Mouse (Mus musculus): Measurements from ENCODE around the gene Ulk1.
"Not testable (repeated sequence)": the region's sequence is repeated elsewhere in the genome, so short reads cannot be mapped to it uniquely, and the experiment has no call there.

The Ulk1 gene

GRCm38 (mm10) chr5:110809667-110810325 is at the start of gene Ulk1:
Ulk1 (minus strand) TSS chr5:110810097.
- peak; percentile 100 for DNase-seq

DNA sequence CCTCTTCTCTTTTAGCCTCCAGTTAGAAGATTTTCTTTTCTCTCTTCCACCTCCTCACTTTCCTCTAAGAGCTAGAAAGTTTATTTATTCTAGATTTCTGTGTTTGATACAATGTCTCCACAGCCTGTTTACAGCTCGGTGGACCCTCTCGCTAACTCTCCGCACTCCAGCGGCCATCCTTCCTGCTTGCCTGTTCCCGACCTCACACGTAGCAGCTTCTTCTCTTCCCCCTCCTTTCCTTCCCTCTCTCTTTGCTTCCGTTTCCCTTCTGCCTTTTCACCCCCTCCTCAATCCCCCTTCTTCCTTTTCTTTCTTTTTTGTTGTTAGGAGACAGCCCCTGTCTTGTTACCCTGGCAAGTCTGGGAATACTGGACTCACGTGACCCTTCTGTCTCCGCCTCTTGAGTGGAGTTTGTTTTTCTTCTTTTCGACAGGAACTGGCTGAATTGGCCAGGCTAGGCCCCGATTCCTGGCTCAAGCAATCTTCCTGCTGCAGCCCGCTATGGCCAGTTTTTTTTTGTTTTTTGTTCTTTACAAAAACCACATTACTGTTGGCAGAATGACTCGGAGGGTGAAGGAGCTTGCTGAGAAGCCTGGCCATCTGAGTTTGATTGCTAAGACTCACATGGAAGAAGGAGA is 49.2 kb upstream of the Ulk1 start:
- DNase-seq = no peak

GRCm38 (mm10) chr5:110857091-110857490 is 47.2 kb upstream of the Ulk1 start:
- no peak for DNase-seq

GRCm38 (mm10) chr5:110852990-110853389 is 43.1 kb upstream of the Ulk1 start:
- no peak for DNase-seq

DNA sequence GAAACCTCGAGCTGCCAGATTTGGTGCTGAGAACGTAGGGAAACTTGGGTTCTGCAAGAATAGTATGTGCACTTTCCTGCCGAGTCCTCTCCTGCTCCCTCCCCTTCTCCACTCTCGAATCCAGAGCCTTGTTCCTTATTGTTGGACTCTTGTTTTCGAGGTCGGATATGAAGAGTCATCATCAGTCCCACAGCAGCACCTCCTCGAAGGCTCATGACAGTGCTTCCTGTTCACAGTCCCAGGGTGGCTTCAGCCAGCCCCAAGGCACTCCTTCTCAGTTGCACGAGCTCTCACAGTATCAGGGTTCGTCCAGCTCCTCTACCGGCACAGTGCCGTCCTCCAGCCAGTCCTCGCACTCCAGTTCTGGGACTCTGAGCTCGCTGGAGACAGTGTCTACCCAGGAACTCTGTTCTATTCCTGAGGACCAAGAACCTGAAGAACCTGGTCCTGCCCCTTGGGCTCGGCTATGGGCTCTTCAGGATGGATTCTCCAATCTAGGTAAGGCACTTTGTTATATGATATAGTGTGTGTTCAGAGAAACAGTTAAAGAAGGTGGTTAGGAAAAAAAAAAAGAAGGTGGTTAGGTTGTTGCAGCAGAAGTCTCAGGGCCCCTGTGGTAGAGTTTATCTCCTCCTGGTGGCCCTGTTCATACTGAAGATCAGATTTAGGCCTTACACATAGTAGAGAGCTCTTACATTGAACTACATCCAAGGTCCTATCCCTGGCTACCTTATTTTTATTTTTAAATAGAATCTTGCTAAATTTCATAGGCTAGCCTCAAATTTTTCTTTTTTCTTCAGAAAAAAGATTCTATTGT is 31.4 kb upstream of the Ulk1 start:
- no peak for DNase-seq

DNA sequence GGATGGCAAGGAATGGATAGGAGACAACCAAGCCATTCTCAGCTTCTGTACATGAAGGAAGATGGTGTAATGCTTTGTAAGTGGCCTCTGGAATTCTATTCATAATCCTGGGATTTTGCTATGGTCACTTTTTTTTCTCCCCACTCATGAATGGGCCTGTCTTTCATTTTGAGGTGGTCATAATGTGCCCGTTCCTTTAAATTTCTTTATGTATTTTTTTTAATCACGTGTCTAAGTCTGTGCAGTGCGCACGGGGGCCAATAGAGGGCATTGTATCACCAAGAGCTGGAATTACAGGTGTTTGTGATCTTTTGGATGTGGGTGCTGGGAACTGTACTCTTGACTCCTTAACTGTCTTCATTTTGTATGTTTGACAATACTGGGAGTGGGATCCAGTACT is 30.6 kb upstream of the Ulk1 start:
- DNase-seq = peak; percentile 49 to 75

GRCm38 (mm10) chr5:110839678-110840365 is 29.9 kb upstream of the Ulk1 start, which contains the start of the genes Hscb and Chek2:
Hscb (minus strand) TSS chr5:110839777.
Chek2 (plus strand) TSS chr5:110839979.
- peak; percentile 99 for DNase-seq

DNA sequence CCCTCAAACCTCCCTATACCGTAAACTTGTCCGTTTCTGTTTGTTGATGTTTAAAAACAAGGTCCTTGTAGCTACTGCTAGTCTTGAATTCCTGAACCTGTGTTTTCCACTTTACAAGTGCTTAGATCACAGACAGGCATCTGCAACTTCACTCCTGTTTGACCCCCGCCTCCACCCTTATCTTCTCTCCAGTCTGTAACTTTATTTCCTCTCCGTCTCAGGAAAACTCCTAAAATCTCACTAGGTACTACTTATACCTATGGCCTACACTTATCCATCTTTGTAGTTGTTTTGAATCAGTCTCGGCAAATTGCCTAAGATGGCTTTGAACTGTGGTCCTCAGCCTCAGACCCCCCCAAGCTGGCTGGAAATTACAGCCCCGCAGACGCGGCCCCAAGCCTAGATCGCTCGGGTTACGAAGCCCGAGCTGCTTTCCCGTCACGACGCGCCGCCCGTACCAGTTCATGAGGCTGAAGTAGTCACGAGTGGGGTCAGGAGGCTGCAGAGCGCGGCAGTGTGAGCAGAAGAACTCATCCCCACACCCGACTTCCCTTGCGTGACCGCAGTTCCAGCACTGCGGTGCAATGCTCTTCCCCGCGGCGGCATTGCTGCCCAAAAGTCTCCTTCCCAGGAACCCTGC is 29.3 kb upstream of the Ulk1 start:
- no peak for DNase-seq

- DNase-seq = not testable (repeated sequence)
These were observed 28.1 kb upstream of the Ulk1 start for GRCm38 (mm10) chr5:110838016-110838415.

- DNase-seq = peak; percentile 65 to 71
These were observed 26.1 kb upstream of the Ulk1 start for GRCm38 (mm10) chr5:110835959-110836358.

GRCm38 (mm10) chr5:110831036-110831720 is 21.3 kb upstream of the Ulk1 start:
- DNase-seq = no peak

GRCm38 (mm10) chr5:110827576-110827975 is 17.7 kb upstream of the Ulk1 start:
- DNase-seq = no peak

- DNase-seq = no peak
These were observed 17.0 kb upstream of the Ulk1 start for GRCm38 (mm10) chr5:110826781-110827495.

DNA sequence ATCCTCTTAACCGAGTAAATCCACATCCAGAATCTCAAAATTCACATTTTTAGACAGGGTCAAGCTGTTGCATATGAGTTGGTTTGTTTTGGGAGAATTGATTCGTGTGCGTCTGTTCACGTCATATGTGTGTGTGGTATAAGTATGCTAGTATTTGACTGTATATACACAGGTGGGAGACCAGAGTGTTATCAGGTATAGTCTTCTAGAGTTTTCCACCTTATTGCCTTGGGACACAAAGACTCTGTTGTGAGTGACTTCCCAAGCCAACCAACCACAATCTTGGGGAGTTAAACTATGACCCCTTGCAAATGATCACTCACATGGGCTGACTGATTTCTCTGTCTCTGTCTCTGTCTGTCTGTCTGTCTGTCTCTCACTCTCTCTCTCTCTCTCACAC is 14.5 kb upstream of the Ulk1 start:
- DNase-seq = no peak

GRCm38 (mm10) chr5:110808821-110809666 is 853 bp downstream of the Ulk1 start:
- DNase-seq = peak; percentile 52 to 65

GRCm38 (mm10) chr5:110808061-110808631 is 1.8 kb downstream of the Ulk1 start:
- DNase-seq = peak; percentile 93 to 94

DNA sequence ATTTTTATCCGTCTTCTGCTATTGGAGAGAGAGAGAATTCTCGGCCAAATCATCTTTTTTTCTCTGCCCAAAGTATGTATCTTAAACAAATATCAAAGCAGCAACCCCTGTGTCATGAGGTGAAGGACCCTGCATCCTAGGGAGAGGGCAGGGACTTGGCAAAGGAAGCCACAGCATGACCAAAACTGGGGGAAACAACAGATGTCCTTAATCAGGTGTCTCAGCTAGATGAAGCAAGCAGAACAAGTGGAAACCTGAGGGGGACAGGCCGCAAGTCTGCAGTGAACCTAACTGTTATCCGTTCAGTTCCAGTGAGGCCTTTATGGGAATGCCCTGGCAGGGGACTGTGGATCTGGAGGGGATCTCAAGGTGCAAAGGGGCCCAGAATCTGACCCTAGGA is 2.4 kb downstream of the Ulk1 start:
- DNase-seq = no peak

DNA sequence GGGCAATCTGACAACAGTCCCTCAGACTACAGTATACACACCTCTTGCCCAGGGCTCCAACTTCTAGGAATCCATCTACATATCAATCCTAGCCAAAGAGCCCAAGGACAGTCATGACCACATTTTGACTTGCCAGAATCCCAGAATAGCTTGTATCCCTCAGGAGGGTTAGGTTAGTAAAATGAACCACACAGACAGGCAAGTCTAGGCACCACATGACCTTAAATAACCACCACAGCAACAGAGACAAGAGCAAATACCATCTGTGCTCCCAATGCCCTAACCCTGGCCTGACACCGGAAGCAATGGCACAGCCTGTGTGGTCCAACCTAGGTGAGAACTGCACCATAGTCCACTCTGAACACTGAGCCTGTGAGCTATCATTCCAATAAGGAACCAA is 3.2 kb downstream of the Ulk1 start:
- DNase-seq = no peak

DNA sequence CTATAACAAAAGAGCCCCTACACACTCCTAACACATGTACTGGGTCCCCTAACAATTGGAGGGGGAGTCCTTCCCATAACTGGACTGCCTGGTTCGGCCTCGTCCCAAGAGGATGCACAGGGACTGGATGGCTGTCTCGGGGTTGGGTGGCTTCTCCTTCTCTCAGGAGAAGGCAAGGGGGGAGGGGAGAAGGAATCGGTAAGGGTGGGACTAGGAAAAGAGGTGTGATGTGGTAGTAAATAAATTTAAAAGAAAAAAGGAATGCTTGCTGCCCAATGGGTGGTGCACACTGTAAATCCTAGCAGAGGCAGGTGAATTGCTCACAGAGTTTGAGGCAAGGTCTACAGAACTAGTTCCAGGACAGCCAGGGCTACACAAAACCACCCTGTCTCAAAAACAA is 3.7 kb downstream of the Ulk1 start:
- DNase-seq = no peak

Data from cerebellum, postnatal 14 days (tissue).